Mouse (Mus musculus) testis, postnatal 10 days (tissue): ENCODE results near the gene Cpeb2.

Source experiments
- DNase-seq: peaks from one replicate; pipeline ENCODE4 v3.0.0; 2021; ENCODE audit warnings: low spot score

Gene Cpeb2

DNA sequence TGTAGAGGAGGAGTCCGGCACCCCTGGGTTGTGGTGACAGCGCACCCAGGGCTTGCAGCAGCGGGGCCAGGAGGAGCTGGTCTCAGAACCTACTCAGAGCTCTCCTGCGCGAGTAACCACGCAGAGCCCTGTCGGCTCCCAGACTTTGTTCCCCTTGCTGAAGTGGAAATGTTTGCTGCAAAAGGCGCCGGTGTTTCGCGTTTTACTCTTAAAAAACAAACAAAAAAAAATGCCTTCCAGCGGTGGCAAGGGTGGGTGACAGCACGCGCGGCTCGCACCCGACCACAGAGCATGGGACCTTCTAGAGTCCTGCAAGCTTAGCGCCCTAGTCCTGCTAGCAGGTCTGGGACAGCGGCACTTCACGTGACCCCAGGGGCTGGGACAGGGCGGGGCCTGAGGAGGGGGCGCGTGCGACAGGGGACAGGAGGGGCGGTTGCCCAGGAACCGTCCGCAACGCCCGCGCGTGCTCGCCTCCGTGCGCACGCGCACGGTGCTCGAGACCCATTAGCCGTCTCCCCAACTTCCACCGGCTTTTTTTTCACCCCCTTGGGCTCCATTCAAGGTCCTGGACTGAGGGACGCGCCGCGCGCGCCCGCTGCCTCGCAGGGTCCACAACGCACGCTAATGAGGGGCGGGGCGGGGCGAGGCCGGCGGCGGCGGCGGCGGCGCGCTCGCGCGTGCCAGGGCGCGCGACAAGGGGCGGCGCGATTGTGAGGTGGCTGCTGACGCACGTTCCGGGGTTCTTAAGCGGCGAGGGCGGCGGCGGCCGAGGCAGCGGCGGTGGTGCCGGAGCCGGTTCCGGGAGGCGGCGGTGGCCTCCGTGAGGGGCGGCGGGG is at the start of gene Cpeb2:
Gene Cpeb2 (plus strand): TSS at position 691 of the 836 bp plus-strand sequence.
- DNase-seq = peak; percentile 96

DNA sequence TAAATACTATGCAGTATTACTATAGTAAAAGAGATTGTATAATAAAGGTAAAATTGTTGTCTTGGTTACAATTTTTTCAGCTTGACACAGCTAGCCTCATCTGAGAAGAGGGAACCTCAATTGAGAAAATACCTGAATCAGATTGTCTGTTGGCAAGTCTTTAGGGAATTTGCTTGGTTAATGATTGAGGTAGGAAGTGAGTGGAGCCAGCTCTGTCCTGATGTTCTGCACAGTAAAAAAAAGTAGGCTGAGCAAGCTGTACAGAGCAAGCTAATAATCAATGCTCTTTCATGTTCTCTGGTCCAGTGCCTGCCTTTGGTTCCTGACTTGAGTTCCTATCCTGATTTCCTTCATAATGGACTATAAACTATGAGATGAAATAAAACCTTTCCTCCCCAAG is 49.4 kb upstream of the Cpeb2 start:
- DNase-seq = no peak

DNA sequence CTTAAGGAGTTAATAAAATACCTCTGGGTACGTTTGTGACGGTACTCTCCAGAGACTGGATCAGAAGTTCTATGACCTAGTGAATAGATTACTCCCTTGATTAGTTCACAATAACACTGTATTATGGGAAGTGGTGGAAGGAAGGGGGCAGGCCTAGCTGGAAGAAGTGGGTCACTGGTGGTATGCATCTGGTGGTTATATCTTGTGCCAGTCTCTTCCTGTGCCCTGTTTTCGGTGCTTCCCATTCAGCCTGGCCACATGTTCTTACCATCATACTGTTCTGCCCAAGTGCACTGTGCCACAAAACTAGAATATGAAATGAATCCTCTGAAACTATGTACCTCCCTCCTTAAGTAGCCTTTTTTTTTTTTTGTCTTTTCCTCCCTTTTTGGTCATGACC is 48.1 kb upstream of the Cpeb2 start:
- no peak for DNase-seq

DNA sequence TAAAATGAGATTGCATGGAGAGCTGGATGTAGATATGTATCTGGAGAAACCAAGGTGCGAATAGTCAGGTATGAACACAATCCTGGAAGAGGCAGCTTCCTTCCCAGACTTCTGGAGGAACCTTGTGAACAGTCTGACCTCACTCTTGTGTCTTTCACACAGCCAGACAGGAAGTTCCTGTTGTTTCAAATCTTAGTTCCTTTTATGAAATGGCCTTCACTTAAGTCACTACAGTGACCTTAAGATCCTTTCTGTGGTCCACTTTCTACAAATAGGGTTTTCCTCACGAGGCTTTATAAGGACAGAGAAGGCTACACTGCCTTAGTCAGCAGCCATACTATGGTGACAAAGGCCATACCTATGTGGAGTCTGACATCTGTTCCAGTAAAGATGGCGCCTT is 47.5 kb upstream of the Cpeb2 start:
- no peak for DNase-seq

DNA sequence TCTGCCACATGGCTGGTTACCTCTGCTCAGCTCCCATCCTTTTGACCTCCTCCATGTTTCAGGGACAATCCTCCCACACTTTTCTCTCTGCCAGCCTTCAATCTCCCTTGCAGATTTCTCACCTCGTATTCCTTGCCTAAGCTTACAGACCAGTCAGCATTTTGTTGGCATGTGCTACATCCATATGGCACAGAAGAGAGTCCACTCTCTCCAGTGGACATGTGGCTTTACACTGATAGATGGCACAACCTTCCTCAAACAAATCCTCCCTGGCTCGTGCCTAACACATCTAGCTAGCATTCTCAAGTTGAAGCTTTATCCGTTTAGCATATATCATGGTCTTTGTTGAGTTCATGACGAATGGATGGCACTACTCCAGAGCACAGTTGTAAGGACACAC is 32.3 kb upstream of the Cpeb2 start:
- no peak for DNase-seq

DNA sequence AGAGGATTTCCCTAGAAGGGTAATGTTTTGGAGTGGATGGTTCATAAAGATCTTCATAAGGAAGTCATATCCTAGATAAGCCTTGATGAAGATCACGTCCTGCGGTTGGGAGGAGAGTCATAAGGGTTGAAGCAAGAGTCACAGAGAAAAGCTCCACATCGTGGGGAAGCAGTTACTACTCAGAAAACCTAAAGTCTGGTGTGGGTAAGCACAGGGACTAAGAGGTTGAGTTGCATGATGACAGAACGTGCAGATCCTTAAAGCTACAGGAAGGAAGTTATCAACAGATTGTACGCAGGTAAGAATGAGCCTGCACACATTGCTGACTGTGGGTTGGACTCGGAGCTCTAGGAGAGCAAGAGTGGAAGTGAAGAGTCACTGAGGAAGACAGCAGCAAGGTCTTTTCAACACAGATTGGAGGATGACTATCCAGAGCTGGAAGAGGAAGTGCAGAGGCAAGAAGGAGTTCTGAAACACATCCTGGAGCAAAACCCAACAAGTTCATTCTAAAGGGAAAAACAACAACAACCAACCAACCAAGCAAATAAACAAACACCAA is 26.4 kb upstream of the Cpeb2 start:
- DNase-seq = no peak

DNA sequence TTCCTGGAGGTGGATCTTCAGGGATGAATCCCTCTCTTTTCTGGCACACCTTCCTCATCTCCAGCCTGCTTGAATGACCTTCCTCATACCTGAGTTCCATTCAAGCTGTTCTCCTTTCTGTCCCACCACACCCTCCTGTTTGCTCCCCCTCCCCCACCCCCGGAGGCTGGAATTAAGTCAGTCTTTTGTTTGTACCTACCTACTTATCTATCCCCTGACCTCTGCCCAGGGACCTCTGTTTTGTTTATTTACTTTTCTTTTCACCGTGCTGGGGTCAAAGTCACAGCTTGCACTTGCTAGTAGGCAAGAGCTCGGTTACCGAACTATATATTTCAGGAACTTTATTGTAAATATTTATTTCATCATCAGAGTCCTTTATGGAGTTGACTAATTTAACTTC is 15.5 kb upstream of the Cpeb2 start:
- DNase-seq = no peak

DNA sequence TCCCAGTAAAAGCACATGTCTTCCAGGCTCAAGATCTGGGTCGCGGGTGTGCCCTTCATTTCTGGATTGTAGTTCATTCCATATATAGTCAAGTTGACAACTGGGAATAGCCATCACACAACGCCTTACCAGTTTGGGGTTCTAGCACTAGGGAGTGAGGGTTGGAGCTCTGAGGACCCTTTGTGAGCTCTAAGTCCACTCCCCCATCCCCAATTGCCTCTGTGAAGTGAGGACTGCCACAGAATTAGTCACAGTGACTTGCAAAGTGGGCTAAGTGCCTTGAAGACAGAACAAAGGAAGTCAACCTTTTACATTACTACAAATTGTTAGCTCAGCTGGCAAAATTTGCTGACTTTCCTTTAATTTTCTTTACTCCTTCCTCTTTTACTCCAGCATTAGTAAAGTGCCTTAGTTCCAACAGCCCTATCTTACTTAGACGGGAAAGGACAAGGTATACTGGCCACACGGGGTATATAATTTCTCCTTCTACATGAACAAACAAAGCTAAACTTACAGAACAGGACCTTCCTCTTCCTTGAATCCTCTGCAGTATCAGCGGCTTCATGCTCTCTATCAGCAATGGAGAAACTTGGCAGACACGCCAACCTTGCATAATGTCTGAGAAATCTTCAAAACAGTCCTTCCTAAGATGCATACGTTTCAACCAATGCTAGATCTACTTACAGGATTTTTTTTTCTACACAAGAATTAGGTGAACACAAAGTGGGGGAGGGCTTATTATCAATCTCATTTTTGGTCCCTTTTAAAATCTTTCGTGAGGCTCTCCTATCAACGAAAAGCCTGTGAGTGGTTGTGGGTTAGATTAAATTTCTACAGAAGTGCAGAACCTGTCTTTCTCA is 14.8 kb upstream of the Cpeb2 start:
- DNase-seq = no peak

DNA sequence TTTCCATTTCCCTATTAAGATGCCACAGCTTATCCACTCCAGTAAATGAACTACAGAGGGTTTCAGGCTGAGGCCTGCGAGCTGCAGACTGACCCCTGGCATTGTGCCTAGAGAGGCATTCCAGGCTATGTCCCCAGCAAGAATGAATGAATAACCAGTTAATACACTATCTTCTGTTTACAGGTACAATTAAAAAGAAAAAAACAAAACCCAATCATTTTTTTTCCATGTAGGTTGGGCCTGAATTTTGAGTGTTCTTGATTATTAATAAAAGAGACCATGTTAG is 14.2 kb upstream of the Cpeb2 start:
- DNase-seq = no peak

DNA sequence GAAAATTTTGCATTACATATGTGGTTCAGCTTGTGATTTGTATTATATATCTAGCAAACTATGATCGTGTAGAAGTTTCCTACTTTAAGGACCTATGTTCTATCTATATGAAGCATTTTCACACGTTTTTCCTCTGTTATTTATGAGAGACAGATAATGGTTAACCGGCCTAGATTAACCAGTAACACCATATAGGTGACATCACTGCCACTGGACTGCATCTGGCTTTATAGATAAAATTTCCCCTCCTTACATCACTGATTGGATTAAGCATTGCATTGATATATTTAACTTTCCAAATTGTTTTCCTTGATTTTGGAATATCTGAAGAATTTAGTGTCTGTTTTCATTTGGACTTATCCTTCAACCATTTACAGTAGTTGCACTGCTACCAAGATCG is 9.6 kb upstream of the Cpeb2 start:
- no peak for DNase-seq

DNA sequence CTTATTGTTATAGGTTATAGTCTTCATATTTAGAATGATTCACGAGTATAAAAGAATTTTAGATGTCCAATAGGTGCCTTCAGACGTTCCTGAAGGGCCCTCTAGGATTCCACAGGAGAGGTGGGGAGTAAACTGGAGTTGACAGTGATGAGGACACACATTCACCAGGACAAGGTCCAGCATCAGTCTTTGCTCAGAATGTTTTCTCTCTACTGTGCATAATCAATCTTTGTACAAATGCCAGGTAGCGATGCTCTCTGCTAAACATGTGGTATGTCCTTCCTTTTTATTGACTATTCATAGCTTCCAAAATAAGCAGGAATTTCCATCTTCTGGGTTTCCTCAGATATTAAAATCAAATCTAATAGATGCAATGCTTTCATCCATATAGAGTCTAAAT is 8.7 kb upstream of the Cpeb2 start:
- no peak for DNase-seq

DNA sequence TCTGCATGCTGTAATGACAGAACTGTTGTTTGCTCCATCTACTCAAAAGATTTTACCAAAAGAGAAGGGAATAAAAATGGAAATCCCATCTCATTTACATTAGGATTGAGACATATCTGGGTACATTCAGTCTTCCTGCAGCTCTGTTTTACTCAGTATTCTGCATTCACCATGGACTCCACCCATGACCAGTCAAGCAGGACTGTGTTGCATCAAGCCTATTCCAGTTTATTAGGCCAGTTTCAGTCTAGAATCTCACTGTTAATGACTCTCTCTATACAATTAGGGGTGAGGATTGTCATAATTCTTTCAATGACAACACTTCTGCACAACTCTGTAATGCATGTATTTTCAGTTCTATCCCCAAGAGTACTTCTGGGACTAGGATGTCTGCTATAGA is 6.8 kb upstream of the Cpeb2 start:
- no peak for DNase-seq

DNA sequence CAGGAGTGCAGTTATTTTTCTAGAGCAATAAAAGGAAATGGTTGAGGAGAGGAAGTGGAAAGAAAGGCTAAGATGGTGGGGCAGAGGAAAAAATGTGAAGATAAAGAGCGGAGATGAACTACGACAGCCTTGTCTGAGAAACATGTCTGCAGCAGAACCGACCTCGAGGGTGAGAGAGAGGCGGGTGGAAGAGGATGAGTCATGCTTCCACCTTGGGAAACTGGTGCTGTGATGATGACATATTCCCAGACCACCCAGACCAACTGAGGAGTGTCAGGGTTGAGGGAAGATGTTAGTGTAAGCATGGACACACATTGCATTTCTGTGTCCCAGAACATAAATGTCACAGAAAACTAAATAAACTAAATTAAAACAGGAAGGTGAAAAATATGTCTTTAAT is 5.4 kb upstream of the Cpeb2 start:
- no peak for DNase-seq

DNA sequence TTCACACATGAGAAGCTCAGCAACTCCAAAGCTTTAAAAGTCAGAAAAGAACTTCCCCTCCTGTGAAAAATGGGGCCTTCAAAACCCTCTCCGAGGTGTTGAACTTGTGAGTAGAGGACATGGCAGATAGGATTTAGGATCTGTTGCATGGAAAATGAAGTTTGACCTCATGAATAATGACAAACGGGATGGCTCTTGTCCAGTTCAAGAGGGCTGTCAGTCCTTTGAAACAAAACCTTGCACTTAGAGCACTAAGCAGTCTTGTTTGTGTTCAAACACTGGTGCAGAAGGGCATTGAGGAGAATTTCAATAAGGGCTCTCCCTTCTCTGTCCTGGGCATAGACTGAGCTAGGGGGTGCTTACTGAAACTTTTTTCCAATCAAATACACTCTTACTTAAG is 1.9 kb upstream of the Cpeb2 start:
- DNase-seq = no peak

DNA sequence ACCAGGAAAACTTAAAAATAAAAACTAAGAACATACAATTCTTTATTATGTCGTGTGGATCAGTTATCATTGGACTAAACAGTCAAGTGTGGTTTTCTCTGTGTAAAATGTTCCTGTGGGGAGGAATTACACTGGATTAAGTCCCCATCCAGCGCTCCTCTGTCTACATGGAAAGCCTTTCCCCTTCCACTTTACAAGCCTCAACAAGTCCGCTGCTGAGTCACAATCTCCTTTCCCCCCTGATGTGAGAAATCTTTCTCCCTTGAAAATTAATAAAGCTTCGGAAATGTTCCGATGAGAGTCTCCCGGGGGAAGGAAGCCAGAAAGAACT is 856 bp upstream of the Cpeb2 start:
- DNase-seq = no peak

DNA sequence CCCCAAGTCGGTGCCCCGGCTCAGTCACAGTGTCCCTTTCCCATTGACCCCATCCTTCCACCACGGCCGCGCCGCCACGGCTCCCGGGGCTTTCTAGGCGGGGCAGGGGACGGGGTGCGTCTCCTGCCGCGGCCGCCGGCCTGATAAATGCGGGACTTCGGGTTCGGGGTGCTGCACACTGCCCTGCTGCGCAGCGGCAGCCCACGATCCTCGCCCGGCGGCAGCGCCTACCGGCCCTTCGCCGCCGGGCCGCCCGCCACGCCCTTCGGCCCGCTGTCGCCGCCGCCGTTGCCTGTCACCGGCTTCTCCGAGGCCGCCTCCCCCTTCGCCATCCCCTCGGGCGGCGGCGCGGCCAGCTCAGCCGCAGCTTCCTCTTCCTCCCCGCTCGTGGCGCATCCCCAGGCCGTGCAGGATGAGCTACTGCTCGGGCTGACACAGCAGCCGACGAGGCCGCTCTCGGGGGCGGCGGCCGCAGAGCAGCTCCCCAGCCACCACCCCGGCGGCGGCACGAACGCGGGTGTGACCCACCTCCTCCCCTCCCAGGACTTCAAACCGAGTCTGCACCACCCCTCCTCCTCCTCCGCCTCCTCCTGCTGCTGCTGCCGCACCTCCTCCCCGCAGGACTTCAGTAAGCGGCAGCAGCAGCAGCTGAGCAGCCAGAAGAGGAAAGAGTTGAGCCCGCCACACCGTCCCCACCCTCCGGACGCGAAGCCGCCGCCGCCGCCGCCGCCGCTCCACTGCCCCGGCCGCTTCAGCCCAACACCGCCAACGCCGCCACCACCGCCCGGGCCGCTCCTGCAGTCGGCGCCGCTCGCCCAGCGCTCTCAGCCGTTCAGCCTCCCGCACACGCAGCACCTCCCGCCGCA is 579 bp downstream of the Cpeb2 start:
- DNase-seq = peak; percentile 75

DNA sequence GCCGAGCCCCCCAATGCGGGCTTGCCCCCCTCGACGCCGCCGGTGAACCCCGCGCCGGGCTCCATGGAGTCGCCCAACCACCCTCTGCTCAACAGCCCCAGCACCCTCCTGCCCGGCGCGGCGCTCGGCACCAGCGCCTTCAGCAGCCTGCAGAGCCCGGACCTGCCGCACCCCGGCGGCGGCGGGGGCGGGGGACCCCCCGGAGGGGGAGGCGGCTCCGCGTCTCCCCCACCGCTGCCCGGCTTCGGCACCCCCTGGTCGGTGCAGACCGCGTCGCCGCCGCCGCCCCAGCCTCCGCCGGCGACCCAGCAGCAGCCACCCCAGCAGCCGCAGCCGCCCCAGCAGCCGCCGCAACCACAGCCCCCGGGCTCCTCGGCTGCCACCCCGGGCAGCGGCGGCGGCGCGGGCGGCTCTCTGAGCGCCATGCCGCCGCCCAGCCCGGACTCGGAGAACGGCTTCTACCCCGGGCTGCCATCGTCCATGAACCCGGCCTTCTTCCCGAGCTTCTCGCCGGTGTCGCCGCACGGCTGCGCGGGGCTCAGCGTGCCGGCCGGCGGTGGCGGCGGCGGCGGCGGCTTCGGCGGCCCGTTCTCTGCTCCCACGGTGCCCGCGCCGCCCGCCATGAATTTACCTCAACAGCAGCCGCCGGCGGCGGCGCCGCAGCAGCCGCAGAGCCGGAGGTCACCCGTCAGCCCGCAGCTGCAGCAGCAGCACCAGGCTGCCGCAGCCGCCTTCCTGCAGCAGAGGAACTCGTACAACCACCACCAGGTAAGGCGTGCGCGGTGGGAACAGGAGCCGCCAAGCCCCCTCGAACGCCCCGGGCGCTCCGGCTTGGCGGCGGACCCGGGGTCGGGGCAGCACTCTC is 1.6 kb downstream of the Cpeb2 start:
- peak; percentile 66 for DNase-seq

DNA sequence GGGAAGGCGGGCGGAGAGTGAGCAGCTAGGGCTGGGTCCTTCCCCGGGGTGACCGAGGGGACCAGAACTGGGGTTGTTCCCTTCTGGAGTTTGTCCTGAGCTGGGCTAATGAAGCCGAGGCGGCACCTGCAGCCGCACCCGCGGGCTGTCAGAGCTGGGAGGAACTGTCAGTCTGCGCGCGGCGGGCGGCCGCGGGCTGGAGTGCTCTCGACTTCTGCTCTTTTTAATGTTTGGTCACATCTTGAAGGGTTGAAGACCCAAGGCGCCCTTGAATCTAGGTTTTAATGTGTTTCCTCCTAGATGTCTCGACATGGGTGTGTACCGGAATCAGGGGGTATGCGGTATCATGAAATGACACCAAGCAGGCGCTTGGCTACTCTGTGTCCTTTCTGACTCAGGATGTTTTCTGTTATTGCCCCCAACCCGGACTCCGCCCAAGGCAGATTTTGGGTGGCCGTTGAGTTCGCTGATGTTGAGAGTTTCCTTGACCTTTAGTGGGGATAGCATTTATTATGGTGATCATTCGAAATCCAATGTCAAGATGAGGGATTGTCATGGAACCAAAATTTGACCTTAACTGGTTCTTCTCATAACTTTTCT is 2.3 kb downstream of the Cpeb2 start:
- peak; percentile 61 for DNase-seq

DNA sequence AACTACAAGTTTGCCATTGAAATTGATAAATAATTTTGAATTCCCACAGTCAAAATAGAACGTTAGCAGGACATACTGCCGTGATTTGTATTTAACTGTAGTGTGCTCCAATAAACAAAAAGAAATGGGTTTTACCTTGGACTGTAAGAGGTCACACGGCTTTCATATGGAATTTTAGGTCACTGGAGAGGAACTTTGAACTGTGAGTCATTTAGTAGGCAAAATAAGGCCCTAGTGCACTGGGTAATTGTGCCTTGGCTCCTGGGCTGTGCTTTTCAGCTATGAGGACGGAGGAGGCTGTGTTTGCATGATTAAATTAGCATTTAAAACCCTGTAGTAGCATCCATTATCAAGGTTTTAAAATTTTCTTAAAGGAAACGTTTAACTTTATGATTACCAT is 3.0 kb downstream of the Cpeb2 start:
- DNase-seq = no peak

DNA sequence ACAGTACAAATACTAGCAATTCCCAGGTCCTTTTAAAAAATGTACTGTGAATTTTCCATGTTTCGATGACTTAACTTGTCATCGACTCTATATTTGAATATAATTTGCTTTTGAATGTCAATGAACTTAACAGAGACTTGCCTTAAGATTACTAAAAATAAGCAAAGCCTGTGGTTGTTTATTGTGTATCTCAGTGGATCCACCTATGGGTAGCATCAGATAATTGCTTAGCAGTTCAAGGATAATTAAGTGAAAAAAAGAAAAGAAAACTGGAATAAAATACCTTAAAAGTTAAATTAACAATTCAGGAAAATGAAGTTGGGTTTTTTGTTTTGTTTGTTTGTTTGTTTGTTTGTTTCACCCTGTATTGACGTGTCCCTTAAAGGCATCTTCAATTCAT is 3.5 kb downstream of the Cpeb2 start:
- DNase-seq = no peak

DNA sequence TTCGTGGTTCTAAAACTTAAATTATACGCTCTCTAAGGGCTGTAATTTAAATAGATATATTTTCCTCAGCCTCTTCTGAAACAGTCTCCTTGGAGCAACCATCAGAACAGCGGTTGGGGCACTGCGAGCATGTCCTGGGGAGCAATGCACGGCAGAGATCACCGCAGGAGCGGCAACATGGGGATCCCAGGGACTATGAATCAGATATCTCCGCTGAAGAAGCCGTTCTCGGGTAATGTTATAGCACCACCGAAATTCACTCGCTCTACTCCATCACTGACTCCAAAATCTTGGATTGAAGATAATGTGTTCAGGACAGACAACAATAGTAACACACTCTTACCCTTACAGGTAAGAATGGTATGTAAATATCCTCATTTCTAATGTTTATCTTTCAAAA is 4.3 kb downstream of the Cpeb2 start:
- no peak for DNase-seq
